Mouse (Mus musculus): ENCODE data around the gene Ap4s1. TPM values are rescaled to one million over a fixed set of nuclear protein-coding genes. Genes with fewer than 3 reads are reported as not detected.
"Not testable (repeated sequence)": the region's sequence is repeated elsewhere in the genome, so short reads cannot be mapped to it uniquely, and the experiment has no call there.

Gene Ap4s1
- total RNA-seq (2017) = 23.3 to 39.5 TPM (median 38.4 TPM) in 3 replicates

- ATAC-seq (replicated peaks; ENCODE audit: insufficient number of reproducible peaks, low FRiP score, low TSS enrichment, poor library complexity, severe bottlenecking) = peak; percentile 30
Observed at GRCm38 (mm10) chr12:51690893-51691844, at the start of gene Ap4s1. Gene Ap4s1, plus strand, starts transcription at chr12:51691033.

DNA sequence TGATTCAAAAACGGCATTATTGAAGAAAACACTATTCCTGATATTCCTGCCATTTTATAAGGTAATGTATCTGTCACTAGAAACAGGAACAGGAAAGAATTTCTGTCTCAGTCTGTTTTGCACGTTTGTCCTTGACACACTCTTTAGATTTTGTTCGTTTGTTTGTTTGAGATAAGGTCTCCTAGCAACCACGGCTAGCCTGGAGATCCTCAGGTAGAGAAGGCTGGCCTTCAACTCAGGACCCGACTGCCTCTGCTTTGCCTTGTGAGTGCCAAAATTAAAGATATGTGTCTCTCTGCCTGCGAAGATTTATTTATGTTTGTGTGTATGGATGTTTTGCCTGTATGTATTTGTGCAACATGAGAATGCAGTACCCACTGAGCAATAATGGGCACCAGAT is 49.0 kb upstream of the Ap4s1 start:
- no peak for ATAC-seq (replicated peaks; ENCODE audit: insufficient number of reproducible peaks, low FRiP score, low TSS enrichment, poor library complexity, severe bottlenecking)

GRCm38 (mm10) chr12:51649401-51649800 is 41.4 kb upstream of the Ap4s1 start:
- not testable (repeated sequence) for ATAC-seq (replicated peaks; ENCODE audit: insufficient number of reproducible peaks, low FRiP score, low TSS enrichment, poor library complexity, severe bottlenecking)

- no peak for ATAC-seq (replicated peaks; ENCODE audit: insufficient number of reproducible peaks, low FRiP score, low TSS enrichment, poor library complexity, severe bottlenecking)
Observed at GRCm38 (mm10) chr12:51655944-51656465, 34.8 kb upstream of the Ap4s1 start.

DNA sequence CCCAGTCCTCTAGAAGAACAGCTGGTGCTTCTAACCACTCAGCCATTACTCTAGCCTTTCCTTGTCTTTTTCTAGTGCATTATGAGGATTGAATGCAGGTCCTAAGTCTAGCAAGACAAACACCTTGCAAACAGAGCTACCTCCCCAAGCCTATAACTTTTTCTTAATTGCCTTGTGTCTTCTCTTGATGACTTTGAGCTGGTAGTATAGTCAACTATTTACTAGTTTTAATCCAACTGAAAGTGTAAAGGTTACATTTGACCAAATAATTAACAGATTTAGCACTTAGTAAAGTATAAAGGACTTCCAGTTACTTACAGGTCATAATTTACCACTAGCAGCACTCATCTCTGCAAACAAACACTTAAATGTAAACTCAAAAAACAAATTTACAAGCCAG is 27.8 kb upstream of the Ap4s1 start:
- ATAC-seq (replicated peaks; ENCODE audit: insufficient number of reproducible peaks, low FRiP score, low TSS enrichment, poor library complexity, severe bottlenecking) = no peak

DNA sequence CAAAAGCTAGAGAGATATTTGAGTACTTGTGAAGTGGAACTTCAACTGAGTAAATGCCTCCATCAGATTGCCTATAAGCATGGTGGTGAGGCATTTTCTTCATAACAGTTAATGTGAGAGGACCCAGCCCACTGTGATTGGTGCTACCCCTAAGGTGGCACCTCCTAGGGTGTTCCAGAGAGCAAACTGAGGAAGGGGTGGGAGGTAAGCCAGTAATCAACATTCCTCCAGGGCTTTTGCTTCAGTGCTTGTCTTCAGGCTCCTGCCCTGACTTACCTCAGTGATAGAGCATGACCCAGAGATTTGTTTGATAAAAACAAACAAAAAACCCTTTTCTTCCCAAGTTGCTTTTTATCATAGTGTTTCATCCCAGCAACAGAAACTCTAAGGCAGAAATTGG is 26.9 kb upstream of the Ap4s1 start:
- no peak for ATAC-seq (replicated peaks; ENCODE audit: insufficient number of reproducible peaks, low FRiP score, low TSS enrichment, poor library complexity, severe bottlenecking)

- ATAC-seq (replicated peaks; ENCODE audit: insufficient number of reproducible peaks, low FRiP score, low TSS enrichment, poor library complexity, severe bottlenecking) = peak; percentile 53; the same call in 1 of the 2 replicates
Observed at GRCm38 (mm10) chr12:51666708-51667430, 24.0 kb upstream of the Ap4s1 start.

DNA sequence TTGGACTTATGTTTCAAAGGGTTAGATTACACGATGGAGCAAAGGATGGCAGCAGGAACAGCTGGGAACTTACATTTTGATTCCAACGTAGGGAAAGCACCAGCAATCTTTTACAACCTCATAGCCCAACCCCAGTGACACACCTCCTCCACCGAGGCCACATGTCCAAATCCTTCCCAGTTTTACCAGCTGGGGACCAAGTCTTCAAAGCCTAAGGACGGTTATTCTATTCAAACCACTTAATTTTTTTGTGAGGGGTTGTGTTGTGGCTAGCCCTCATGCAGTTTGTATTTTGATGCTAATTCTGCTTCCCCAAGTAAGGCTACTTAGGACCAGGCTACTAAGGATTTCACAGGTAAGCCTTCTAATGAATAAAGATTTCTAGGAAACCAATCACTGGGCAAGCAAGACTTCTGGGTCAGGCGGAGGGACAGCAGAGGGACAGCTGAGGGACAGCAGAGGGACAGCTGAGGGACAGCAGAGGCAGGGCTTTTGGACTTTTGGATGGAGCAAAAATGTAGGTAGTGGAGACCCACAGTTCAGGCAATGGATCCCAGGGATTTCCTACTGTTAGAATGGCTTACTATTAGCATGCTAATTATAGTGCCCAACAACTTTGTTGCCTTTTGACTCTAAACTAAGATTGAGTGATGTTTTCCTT is 19.5 kb upstream of the Ap4s1 start:
- ATAC-seq (replicated peaks; ENCODE audit: insufficient number of reproducible peaks, low FRiP score, low TSS enrichment, poor library complexity, severe bottlenecking) = no peak

DNA sequence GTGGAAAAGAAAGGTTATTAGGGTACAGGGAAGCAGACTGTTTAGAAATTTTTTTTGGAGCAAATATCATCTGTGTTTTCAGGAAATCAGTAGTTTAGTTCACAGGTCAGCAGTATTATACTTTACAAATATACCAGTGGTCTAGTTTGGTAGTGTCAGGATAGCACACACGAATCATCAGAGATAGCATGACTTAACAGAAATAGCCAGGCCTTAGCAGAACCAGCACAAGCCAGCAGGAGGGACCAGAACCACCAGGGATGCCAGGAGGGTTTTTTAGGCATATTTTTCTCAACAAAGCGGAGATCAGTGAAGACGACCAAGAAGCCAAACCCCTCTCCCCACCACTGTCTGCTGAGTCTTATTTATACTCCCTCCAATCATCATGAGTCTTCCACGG is 17.6 kb upstream of the Ap4s1 start:
- ATAC-seq (replicated peaks; ENCODE audit: insufficient number of reproducible peaks, low FRiP score, low TSS enrichment, poor library complexity, severe bottlenecking) = no peak

- ATAC-seq (replicated peaks; ENCODE audit: insufficient number of reproducible peaks, low FRiP score, low TSS enrichment, poor library complexity, severe bottlenecking) = no peak
Observed at GRCm38 (mm10) chr12:51676442-51676841, 14.4 kb upstream of the Ap4s1 start.

- ATAC-seq (replicated peaks; ENCODE audit: insufficient number of reproducible peaks, low FRiP score, low TSS enrichment, poor library complexity, severe bottlenecking) = peak; percentile 93
Observed at GRCm38 (mm10) chr12:51678844-51679243, 12.0 kb upstream of the Ap4s1 start.

GRCm38 (mm10) chr12:51688546-51688945 is 2.3 kb upstream of the Ap4s1 start:
- ATAC-seq (replicated peaks; ENCODE audit: insufficient number of reproducible peaks, low FRiP score, low TSS enrichment, poor library complexity, severe bottlenecking) = no peak

GRCm38 (mm10) chr12:51691845-51692632 is 1.2 kb downstream of the Ap4s1 start, which contains the start of gene Strn3:
Gene Strn3, minus strand, starts transcription at chr12:51691897.
- peak; percentile 95 for ATAC-seq (replicated peaks; ENCODE audit: insufficient number of reproducible peaks, low FRiP score, low TSS enrichment, poor library complexity, severe bottlenecking)

DNA sequence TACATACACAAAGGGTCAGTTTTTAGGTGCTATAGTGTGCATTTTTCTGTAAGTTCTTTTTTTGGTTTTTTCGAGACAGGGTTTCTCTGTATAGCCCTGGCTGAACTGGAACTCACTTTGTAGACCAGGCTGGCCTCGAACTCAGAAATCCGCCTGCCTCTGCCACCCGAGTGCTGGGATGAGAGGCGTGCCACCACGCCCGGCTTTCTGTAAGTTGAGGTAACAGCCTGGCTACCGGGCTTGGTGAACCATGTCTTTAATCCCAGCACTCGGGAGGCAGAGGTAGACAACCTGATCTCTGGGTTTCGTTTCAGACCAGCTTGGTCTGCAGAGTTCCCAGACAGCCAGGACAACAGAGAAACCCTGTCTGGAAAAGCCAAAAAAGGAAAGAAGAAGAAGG is 2.0 kb downstream of the Ap4s1 start:
- not testable (repeated sequence) for ATAC-seq (replicated peaks; ENCODE audit: insufficient number of reproducible peaks, low FRiP score, low TSS enrichment, poor library complexity, severe bottlenecking)

DNA sequence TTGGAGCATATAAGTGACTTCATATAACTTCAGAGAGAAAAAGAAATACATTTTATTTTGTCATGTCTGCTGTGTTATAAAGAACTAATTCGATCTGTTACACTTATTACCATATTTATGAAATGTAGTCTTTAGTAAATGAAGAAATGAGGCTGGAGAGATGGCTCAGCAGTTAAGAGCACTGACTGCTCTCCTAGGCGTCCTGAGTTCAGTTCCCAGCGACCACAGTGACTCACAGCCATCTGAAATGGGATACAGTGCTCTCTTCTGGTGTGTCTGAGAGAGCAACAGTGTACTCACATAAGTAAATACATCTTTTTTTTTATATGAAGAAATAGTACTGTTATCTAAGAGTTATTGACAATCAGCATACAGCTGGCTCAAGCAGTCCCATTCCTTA is 2.6 kb downstream of the Ap4s1 start:
- no peak for ATAC-seq (replicated peaks; ENCODE audit: insufficient number of reproducible peaks, low FRiP score, low TSS enrichment, poor library complexity, severe bottlenecking)

GRCm38 (mm10) chr12:51694096-51694495 is 3.3 kb downstream of the Ap4s1 start:
- no peak for ATAC-seq (replicated peaks; ENCODE audit: insufficient number of reproducible peaks, low FRiP score, low TSS enrichment, poor library complexity, severe bottlenecking)

DNA sequence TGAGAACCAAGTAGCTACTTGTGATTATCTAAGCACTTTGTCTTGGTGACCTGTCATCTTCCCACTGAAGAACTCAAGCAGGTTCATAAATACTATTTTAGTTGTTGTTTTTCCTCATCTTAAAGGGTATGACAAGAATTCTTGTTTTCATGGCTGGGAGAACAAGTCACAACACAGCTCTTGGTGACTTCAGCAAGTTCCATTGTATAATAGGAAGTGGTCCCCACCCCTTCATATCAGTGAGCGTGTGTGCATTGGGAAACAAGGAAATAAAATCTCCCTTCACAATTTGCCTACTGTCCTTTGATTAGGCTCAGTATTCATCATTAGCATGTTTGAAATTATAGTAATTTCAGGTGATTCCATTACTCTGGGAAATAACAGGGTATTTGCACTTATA is 4.1 kb downstream of the Ap4s1 start:
- ATAC-seq (replicated peaks; ENCODE audit: insufficient number of reproducible peaks, low FRiP score, low TSS enrichment, poor library complexity, severe bottlenecking) = no peak

GRCm38 (mm10) chr12:51696157-51696556 is 5.3 kb downstream of the Ap4s1 start:
- ATAC-seq (replicated peaks; ENCODE audit: insufficient number of reproducible peaks, low FRiP score, low TSS enrichment, poor library complexity, severe bottlenecking) = no peak
